Mouse (Mus musculus): Measurements from ENCODE around the gene Pgd. TPM values are rescaled to one million over a fixed set of nuclear protein-coding genes. Genes with fewer than 3 reads are reported as not detected.
"Not testable (repeated sequence)": the region's sequence is repeated elsewhere in the genome, so short reads cannot be mapped to it uniquely, and the experiment has no call there.

The Pgd gene
- polyA plus RNA-seq, 1 experiment from 2014 or later, result 94.4 TPM

DNA sequence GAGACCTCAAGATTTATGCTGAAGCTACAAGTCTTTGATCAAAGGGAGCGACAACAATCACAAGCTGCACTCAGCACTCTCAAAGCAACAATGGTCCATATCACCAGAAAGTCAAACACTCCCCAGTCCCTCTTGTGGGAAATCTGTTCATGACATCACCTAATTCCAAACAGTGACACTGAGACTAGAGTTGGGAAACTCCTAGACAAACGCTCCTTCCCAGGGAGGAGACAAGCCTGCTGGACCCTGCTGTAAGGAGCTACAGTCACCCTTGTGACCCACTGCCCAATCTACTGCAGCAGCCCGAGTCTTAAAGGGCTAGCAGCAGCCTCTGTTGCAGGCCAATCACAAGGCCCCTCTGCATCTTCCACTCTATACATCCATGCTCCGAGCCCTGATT, 13.0 kb upstream of the Pgd start:
- no peak overlapping the region for H3K4me3 ChIP-seq
- H3K4me1 ChIP-seq, result no peaks in the 10 kb centered on the region
- H3K36me3 ChIP-seq, result peaks cover 86% of the 10 kb centered on the region
- no peak overlapping the region for H3K9ac ChIP-seq (replicated peaks)
- H3K9me3 ChIP-seq, result no peaks in the 10 kb centered on the region
- ATAC-seq (replicated peaks), result no peak
- H3K27ac ChIP-seq (replicated peaks), result no peak overlapping the region
- H3K27me3 ChIP-seq, result no peaks in the 10 kb centered on the region
- WGBS, result 59% methylated on average over 4 of the region's 4 CpGs
- no peak overlapping the region for H3K4me2 ChIP-seq (replicated peaks)

DNA sequence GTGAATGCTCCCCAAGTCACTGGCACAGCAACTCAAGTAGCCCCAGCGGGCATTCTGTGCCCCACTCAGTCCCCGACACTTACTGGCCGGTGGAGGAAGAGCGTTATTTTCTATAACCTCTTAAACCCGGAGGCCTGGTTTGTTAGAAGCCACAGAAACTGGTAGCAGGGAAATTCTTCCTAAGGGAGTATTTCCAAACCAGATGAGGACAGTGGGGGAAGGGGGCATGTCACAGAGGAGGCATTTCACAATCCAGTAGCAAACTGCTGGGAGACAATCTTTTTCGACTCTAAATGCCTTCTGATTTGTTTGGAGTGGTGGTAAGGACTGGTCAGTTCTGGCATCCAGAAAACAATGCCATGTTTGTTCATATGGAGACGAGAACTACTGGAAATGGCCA, 12.6 kb upstream of the Pgd start:
- Histone ChIP-seq H3K4me2 (replicated peaks) (no peak overlapping the region), H3K4me1 (no peaks in the 10 kb centered on the region), H3K9me3 (no peaks in the 10 kb centered on the region), H3K27me3 (no peaks in the 10 kb centered on the region), H3K9ac (replicated peaks) (no peak overlapping the region), H3K4me3 (no peak overlapping the region), H3K27ac (replicated peaks) (no peak overlapping the region), H3K36me3 (peaks cover 82% of the 10 kb centered on the region)
- 87% methylated on average over 7 of the region's 7 CpGs for WGBS
- no peak for ATAC-seq (replicated peaks)

GRCm38 (mm10) chr4:149178328-149178727, 11.8 kb upstream of the Pgd start:
- Histone ChIP-seq H3K9me3 (no peaks in the 10 kb centered on the region), H3K4me1 (no peaks in the 10 kb centered on the region; the same call in 1 of the 2 replicates), H3K27me3 (no peaks in the 10 kb centered on the region), H3K4me2 (replicated peaks) (no peak overlapping the region), H3K4me3 (no peak overlapping the region), H3K9ac (replicated peaks) (no peak overlapping the region), H3K36me3 (peaks cover 74% of the 10 kb centered on the region), H3K27ac (replicated peaks) (no peak overlapping the region)
- 84% methylated on average over 7 of the region's 7 CpGs for WGBS
- ATAC-seq (replicated peaks), result no peak

DNA sequence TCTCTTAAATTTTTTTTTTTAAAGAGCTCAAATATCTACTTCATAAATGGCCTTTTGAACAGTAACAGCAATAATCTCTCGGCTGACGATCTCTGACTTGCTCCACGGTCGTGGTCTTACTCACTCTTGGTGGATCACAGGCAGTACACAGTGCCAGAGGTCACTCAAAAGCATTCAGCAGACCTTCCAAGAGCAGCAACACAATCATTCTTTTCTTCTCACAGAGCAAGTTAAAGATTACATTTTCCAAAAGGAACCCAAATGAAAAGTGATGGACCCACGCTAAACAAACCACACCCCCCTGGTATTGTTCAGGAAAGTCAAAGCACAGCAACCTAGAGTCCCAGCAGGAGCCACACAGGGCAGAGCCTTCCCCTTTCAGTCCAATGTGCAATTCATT, 10.5 kb upstream of the Pgd start:
- ATAC-seq (replicated peaks), result no peak
- Histone ChIP-seq H3K36me3 (peaks cover 61% of the 10 kb centered on the region), H3K4me1 (peaks cover 13% of the 10 kb centered on the region)

DNA sequence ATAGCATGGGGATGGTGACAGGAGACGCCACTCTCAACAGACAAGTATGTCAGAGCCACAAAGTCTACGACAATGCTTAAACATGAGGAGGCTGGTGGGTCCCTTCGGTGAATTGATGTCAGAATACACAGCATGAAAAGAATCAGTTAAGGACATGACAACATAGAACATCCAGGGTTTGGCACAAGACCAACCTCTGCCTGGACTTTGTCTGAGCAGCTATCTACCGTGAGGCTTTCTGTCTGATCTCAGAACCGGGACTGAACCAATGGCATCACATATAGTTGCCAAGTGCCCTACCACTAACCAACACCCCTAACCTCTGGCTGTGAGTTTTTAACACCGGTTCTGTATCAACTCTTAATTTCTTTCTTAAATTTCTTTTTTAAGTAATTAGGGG, 10.1 kb upstream of the Pgd start:
- 82% methylated on average over 6 of the region's 6 CpGs for WGBS
- H3K27ac ChIP-seq (replicated peaks), result no peak overlapping the region
- H3K4me3 ChIP-seq, result no peak overlapping the region
- H3K4me2 ChIP-seq (replicated peaks), result no peak overlapping the region
- ATAC-seq (replicated peaks), result no peak
- H3K27me3 ChIP-seq, result no peaks in the 10 kb centered on the region
- H3K4me1 ChIP-seq, result peaks cover 13% of the 10 kb centered on the region
- peaks cover 57% of the 10 kb centered on the region for H3K36me3 ChIP-seq
- H3K9ac ChIP-seq (replicated peaks), result no peak overlapping the region
- no peaks in the 10 kb centered on the region for H3K9me3 ChIP-seq

More for the DNA sequence above, 10.5 kb upstream of the Pgd start:
- Histone ChIP-seq H3K4me3 (no peak overlapping the region), H3K4me2 (replicated peaks) (no peak overlapping the region), H3K27me3 (no peaks in the 10 kb centered on the region), H3K27ac (replicated peaks) (no peak overlapping the region), H3K9ac (replicated peaks) (no peak overlapping the region), H3K9me3 (no peaks in the 10 kb centered on the region)
- WGBS, result 46% methylated on average over 5 of the region's 5 CpGs

DNA sequence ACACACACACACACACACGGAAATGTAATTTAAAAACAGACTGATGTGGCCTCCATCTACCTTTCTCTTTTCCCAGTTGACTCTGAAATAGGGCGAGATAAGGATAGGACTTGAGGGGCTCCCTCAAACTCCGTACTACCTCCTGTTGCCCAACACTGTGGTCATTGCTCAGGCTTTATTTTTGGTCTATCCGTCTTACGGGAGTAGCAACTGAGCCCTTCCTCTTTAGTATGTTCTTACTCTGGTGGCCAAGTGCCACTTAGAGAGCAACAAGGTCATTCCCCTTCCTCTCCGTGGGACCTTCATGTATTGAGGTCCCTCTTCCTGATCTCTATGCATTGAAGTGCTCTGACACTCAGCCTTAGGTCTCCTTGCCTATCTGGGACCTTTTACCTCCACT, 7.1 kb upstream of the Pgd start:
- Histone ChIP-seq H3K27ac (replicated peaks) (no peak overlapping the region), H3K36me3 (peaks cover 27% of the 10 kb centered on the region), H3K9me3 (no peaks in the 10 kb centered on the region), H3K9ac (replicated peaks) (no peak overlapping the region), H3K4me2 (replicated peaks) (no peak overlapping the region), H3K4me3 (no peak overlapping the region), H3K4me1 (peaks cover 13% of the 10 kb centered on the region), H3K27me3 (no peaks in the 10 kb centered on the region)
- no peak for ATAC-seq (replicated peaks)
- WGBS, result 95% methylated on average over 6 of the region's 6 CpGs

- WGBS, result 61% methylated on average over 2 of the region's 2 CpGs
- H3K9ac ChIP-seq (replicated peaks), result 0 out of 2 replicates have a peak overlapping the region, but pooled peaks have one; percentile 4
- H3K4me1 ChIP-seq, result peaks cover 13% of the 10 kb centered on the region
- no peaks in the 10 kb centered on the region for H3K27me3 ChIP-seq
- H3K4me3 ChIP-seq, result no peak overlapping the region
- peak overlapping the region; percentile 57 for H3K27ac ChIP-seq (replicated peaks)
- ATAC-seq (replicated peaks), result no peak
- H3K4me2 ChIP-seq (replicated peaks), result no peak overlapping the region
- no peaks in the 10 kb centered on the region for H3K9me3 ChIP-seq
- peaks cover 19% of the 10 kb centered on the region for H3K36me3 ChIP-seq
These were observed 6.1 kb upstream of the Pgd start for GRCm38 (mm10) chr4:149172666-149173065.

DNA sequence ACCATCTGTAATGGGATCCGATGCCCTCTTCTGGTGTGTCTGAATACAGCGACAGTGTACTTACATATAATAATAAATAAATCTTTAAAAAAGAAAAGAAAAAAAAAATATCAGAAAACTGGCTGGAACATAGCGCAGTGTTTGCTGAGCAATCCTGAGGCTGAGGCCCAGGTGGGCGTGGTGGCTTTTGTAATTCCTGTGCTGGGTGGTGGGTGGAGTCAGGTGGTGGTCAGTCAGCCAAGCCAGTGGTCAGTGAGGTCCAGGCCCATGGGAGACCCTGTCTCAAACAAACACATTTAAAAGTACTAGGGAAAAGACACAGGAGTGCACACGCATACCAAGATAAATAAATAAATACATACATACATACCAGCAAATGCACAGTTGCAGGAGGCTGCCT, 5.5 kb upstream of the Pgd start:
- Histone ChIP-seq H3K27ac (replicated peaks) (peak overlapping the region; percentile 57), H3K27me3 (no peaks in the 10 kb centered on the region), H3K4me2 (replicated peaks) (no peak overlapping the region), H3K9me3 (no peaks in the 10 kb centered on the region), H3K9ac (replicated peaks) (no peak overlapping the region), H3K4me3 (no peak overlapping the region), H3K36me3 (peaks cover 15% of the 10 kb centered on the region), H3K4me1 (peaks cover 16% of the 10 kb centered on the region)
- ATAC-seq (replicated peaks), result no peak
- WGBS, result 95% methylated on average over 5 of the region's 5 CpGs

DNA sequence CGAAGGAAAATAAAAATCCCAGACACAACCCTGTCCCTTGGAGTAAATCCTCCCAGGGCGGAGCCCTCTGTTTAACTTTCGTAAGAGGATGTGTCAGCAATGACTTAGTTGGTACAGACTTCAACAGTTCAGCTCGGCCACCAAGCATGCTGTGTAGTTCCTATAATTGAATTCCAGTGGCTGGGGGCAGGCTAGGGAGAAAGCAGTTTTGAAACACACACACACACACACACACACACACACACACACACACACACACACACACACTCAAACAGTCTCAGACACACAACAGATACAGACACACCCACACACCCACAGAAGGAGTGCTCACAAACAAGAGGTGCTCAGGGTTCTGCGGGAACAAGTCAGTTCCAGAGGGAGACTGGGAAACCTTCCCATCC, 5.0 kb upstream of the Pgd start:
- H3K36me3 ChIP-seq, result peaks cover 11% of the 10 kb centered on the region
- no peaks in the 10 kb centered on the region for H3K27me3 ChIP-seq
- no peaks in the 10 kb centered on the region for H3K9me3 ChIP-seq
- H3K4me1 ChIP-seq, result peaks cover 18% of the 10 kb centered on the region
- 82% methylated on average over 5 of the region's 5 CpGs for WGBS
- ATAC-seq (replicated peaks), result no peak
- no peak overlapping the region for H3K9ac ChIP-seq (replicated peaks)
- no peak overlapping the region for H3K4me2 ChIP-seq (replicated peaks)
- H3K27ac ChIP-seq (replicated peaks), result no peak overlapping the region
- no peak overlapping the region for H3K4me3 ChIP-seq

DNA sequence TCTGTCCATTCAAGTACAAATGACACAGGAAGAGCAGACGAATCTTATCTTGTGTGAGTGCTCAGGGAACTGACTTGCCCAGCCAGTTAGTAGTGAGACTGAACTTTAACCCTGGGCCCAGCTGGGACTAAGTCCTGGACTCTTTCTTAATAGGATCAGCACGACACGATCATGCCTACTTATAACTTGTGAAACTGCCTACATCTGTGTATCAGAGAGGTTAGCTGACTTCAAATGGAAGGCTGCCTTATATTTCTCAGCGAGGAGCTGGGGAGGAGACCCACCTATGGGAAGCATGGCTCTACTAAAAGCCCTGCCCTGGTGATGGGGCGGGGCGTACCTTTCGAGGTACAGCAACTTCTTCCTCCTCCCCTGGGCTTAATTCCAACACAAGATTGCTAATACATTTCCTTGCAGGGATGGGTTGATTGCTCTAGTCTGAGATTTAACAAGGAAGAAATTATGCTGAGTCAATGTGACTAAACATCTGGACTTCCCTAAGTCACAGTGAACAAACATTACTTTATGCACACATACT, 3.9 kb upstream of the Pgd start:
- 70% methylated on average over 7 of the region's 7 CpGs for WGBS
- no peak for ATAC-seq (replicated peaks)
- Histone ChIP-seq H3K9me3 (no peaks in the 10 kb centered on the region), H3K36me3 (peaks cover 4% of the 10 kb centered on the region; the same call in 1 of the 2 replicates), H3K4me1 (peaks cover 25% of the 10 kb centered on the region), H3K4me2 (replicated peaks) (no peak overlapping the region), H3K27ac (replicated peaks) (no peak overlapping the region), H3K27me3 (no peaks in the 10 kb centered on the region), H3K4me3 (no peak overlapping the region), H3K9ac (replicated peaks) (no peak overlapping the region)

DNA sequence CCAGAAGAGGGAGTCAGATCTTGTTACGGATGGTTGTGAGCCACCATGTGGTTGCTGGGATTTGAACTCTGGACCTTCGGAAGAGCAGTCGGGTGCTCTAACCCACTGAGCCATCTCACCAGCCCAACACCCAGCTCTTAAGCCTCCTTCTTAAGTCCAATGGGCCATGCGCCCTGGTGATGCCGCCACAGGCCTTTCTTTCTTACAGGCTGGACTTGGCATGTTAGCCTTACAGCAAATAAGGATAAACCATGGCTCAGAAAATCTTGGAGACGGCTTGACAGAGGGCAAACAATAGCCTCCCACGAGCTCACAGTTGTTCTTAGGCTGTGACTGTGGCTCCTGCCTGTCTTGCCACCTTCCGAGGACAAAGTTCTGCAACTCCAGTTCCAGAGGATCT, 3.4 kb upstream of the Pgd start:
- H3K27me3 ChIP-seq; H3K4me3 ChIP-seq; H3K9ac ChIP-seq (replicated peaks); ATAC-seq (replicated peaks); H3K36me3 ChIP-seq; H3K9me3 ChIP-seq; H3K4me2 ChIP-seq (replicated peaks); H3K27ac ChIP-seq (replicated peaks): not testable (repeated sequence)
- WGBS, result 73% methylated on average over 8 of the region's 8 CpGs
- H3K4me1 ChIP-seq, result peaks cover 30% of the 10 kb centered on the region

GRCm38 (mm10) chr4:149168016-149168415, 1.4 kb upstream of the Pgd start:
- Histone ChIP-seq H3K4me2 (replicated peaks) (no peak overlapping the region), H3K9me3 (no peaks in the 10 kb centered on the region), H3K27me3 (no peaks in the 10 kb centered on the region), H3K36me3 (0 out of 2 replicates have a peak, but pooled peaks cover under 1% of the 10 kb centered on the region), H3K27ac (replicated peaks) (no peak overlapping the region), H3K4me1 (peaks cover 29% of the 10 kb centered on the region), H3K4me3 (no peak overlapping the region), H3K9ac (replicated peaks) (no peak overlapping the region)
- 73% methylated on average over 2 of the region's 2 CpGs for WGBS
- no peak for ATAC-seq (replicated peaks)

DNA sequence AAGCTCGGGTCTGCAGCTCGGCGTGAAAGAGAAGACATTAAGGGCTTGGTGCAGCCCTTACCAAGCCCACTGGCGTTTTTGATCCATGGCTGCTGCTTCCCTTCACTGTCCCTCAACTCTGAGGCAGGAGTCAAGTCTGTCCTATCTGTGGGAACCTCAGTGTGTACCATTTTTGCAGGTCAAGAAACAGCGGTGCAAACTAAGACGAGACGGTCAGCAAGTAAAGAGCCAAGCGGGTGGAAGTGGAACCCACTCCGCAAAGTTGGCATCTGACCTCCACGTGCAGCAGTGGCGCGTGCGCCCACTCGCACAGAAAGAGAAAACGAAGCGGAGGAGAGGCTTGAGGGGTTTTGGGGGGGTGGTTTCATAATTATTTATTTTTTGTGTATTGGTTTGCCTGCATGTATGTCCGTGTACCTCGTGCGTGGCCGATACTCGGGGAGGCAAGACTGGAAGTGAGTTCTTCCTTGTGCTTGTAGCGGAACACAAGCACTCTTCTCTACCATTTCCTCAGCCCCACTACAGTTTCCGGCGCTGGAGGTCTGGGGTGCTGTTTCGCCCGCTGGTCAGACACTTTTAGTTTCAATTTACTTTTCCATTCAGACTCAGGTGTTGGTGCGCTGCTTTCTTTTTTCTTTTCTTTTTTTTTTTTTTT, 513 bp upstream of the Pgd start:
- Histone ChIP-seq H3K27me3 (no peaks in the 10 kb centered on the region), H3K9me3 (no peaks in the 10 kb centered on the region), H3K4me3 (peak overlapping the region; percentile 93), H3K27ac (replicated peaks) (peak overlapping the region; percentile 66), H3K4me2 (replicated peaks) (peak overlapping the region; percentile 98), H3K36me3 (peaks cover 7% of the 10 kb centered on the region; the same call in 1 of the 2 replicates), H3K9ac (replicated peaks) (peak overlapping the region; percentile 47), H3K4me1 (peaks cover 19% of the 10 kb centered on the region)
- 3% methylated on average over 27 of the region's 27 CpGs for WGBS
- peak; percentile 66 for ATAC-seq (replicated peaks)

All from forebrain, embryonic 15.5 days (tissue).